Mouse (Mus musculus): Measurements from ENCODE around the gene Klhl35. TPM values are rescaled to one million over a fixed set of nuclear protein-coding genes. Genes with fewer than 3 reads are reported as not detected.

The Klhl35 gene
- polyA plus RNA-seq, 1 experiment from 2014 or later, result 22.5 TPM

- ATAC-seq (ENCODE audit: low FRiP score), result no peak
- Histone ChIP-seq H3K4me3 (ENCODE audit: low read depth, low read length) (no peak overlapping the region), H3K9ac (ENCODE audit: low read length) (no peak overlapping the region), H3K36me3 (ENCODE audit: control insufficient read depth, insufficient read depth, low read length) (no peaks in the 10 kb centered on the region), H3K4me1 (ENCODE audit: control insufficient read depth, insufficient read depth, low read length) (peaks cover 10% of the 10 kb centered on the region), H3K27ac (ENCODE audit: low read depth, low read length) (no peak overlapping the region), H3K27me3 (ENCODE audit: control insufficient read depth, insufficient read depth, low read length) (no peaks in the 10 kb centered on the region), H3K4me2 (no peak overlapping the region), H3K9me3 (ENCODE audit: control insufficient read depth, low read length) (no peaks in the 10 kb centered on the region)
- 78% methylated on average over 11 of the region's 11 CpGs for WGBS
- DNase-seq (ENCODE audit: low spot score, missing footprints), result no peak
Measured at GRCm38 (mm10) chr7:99430246-99430645, 35.6 kb upstream of the Klhl35 start.

GRCm38 (mm10) chr7:99432248-99432647, 33.6 kb upstream of the Klhl35 start:
- no peak for ATAC-seq (ENCODE audit: low FRiP score)
- Histone ChIP-seq H3K36me3 (ENCODE audit: control insufficient read depth, insufficient read depth, low read length) (no peaks in the 10 kb centered on the region), H3K4me1 (ENCODE audit: control insufficient read depth, insufficient read depth, low read length) (peaks cover 18% of the 10 kb centered on the region), H3K9me3 (ENCODE audit: control insufficient read depth, low read length) (no peaks in the 10 kb centered on the region), H3K27ac (ENCODE audit: low read depth, low read length) (no peak overlapping the region), H3K27me3 (ENCODE audit: control insufficient read depth, insufficient read depth, low read length) (no peaks in the 10 kb centered on the region), H3K9ac (ENCODE audit: low read length) (no peak overlapping the region), H3K4me3 (ENCODE audit: low read depth, low read length) (no peak overlapping the region), H3K4me2 (no peak overlapping the region)
- no peak for DNase-seq (ENCODE audit: low spot score, missing footprints)
- 75% methylated on average over 14 of the region's 14 CpGs for WGBS

DNA sequence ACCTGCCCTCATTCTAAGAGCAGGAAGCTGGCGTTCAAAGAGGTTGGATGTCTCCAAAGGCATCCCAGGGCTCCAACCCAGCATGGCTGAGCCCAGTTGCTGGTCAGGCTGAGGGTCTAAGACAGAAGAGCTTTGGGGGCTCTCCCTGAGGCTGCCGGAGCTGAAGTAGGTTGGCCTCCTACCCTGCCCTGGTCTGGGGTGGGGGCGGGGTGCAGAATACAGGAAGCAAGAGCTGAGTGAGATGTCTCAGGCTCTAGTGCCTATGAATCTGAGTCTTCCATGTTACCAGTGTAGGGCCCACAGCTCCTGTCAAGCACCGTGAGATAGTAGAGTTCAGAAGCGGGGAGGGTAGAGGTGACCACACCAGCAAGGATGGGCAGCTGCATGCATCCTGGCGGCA, 32.9 kb upstream of the Klhl35 start:
- Histone ChIP-seq H3K4me1 (ENCODE audit: control insufficient read depth, insufficient read depth, low read length) (peaks cover 18% of the 10 kb centered on the region), H3K9ac (ENCODE audit: low read length) (no peak overlapping the region), H3K9me3 (ENCODE audit: control insufficient read depth, low read length) (no peaks in the 10 kb centered on the region), H3K27ac (ENCODE audit: low read depth, low read length) (no peak overlapping the region), H3K27me3 (ENCODE audit: control insufficient read depth, insufficient read depth, low read length) (no peaks in the 10 kb centered on the region), H3K4me2 (no peak overlapping the region), H3K4me3 (ENCODE audit: low read depth, low read length) (no peak overlapping the region), H3K36me3 (ENCODE audit: control insufficient read depth, insufficient read depth, low read length) (no peaks in the 10 kb centered on the region)
- DNase-seq (ENCODE audit: low spot score, missing footprints) (no peak), ATAC-seq (ENCODE audit: low FRiP score) (no peak)
- WGBS, result 82% methylated on average over 6 of the region's 6 CpGs

DNA sequence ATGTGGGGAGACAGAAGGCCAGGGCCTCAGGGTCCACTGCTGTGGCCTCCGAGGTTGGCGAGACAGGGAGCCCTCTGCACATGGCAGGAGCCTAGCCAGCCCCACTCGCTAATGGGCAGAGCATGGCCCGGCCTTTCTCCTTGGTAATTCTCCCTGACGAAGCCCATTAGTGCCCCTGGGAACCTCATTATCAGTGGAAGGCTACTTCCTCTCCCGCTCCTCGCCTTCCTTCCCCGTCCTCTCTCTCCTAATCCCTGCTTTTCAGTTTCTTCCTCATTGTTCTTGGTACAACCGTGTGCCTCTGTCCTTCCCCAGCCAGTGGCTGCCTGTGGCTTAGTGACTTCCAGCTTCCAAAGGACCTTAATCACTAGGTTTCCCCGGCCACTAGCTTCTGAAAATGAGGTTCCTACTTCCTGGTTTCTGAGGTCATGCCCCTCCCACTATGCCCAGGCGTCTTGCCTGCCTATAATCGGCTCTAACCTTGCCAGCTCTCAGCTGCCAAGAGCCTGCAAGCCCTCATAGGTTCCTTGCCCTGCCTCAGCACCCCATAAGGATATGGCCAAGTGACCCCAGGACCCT, 31.0 kb upstream of the Klhl35 start:
- no peak overlapping the region for H3K4me2 ChIP-seq
- H3K9me3 ChIP-seq (ENCODE audit: control insufficient read depth, low read length), result no peaks in the 10 kb centered on the region
- no peak for DNase-seq (ENCODE audit: low spot score, missing footprints)
- 21% methylated on average over 12 of the region's 12 CpGs for WGBS
- H3K27me3 ChIP-seq (ENCODE audit: control insufficient read depth, insufficient read depth, low read length), result no peaks in the 10 kb centered on the region
- no peak overlapping the region for H3K4me3 ChIP-seq (ENCODE audit: low read depth, low read length)
- H3K4me1 ChIP-seq (ENCODE audit: control insufficient read depth, insufficient read depth, low read length), result peaks cover 18% of the 10 kb centered on the region
- no peak overlapping the region for H3K9ac ChIP-seq (ENCODE audit: low read length)
- H3K27ac ChIP-seq (ENCODE audit: low read depth, low read length), result no peak overlapping the region
- H3K36me3 ChIP-seq (ENCODE audit: control insufficient read depth, insufficient read depth, low read length), result no peaks in the 10 kb centered on the region
- no peak for ATAC-seq (ENCODE audit: low FRiP score)

- DNase-seq (ENCODE audit: low spot score, missing footprints), result no peak
- Histone ChIP-seq H3K9me3 (ENCODE audit: control insufficient read depth, low read length) (no peaks in the 10 kb centered on the region), H3K4me3 (ENCODE audit: low read depth, low read length) (no peak overlapping the region), H3K27ac (ENCODE audit: low read depth, low read length) (no peak overlapping the region), H3K36me3 (ENCODE audit: control insufficient read depth, insufficient read depth, low read length) (no peaks in the 10 kb centered on the region), H3K9ac (ENCODE audit: low read length) (0 out of 2 replicates have a peak overlapping the region, but pooled peaks have one; percentile 10), H3K27me3 (ENCODE audit: control insufficient read depth, insufficient read depth, low read length) (no peaks in the 10 kb centered on the region), H3K4me1 (ENCODE audit: control insufficient read depth, insufficient read depth, low read length) (peaks cover 18% of the 10 kb centered on the region), H3K4me2 (no peak overlapping the region)
- WGBS, result 1% methylated on average over 4 of the region's 4 CpGs
- ATAC-seq (ENCODE audit: low FRiP score), result no peak
Measured at GRCm38 (mm10) chr7:99436530-99436929, 29.3 kb upstream of the Klhl35 start.

DNA sequence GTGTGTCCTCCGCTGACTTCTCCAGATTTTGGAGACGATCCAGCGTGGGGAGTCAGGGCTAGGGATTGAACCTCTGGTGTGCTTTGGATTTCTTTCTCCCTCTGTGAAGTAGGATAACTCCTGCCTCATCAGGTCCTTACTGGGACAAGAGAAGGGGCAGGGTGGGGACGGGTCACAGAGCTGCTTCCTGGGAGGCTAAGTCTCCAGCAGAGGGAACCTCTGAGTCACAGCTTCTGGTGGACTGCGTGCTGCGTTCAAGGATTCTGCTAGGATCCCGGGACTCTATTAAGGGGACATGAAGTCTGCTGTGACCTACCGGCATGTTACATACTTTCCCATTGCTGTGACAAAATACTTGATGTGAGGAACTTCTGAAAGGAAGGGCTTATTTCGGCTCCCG, 26.9 kb upstream of the Klhl35 start:
- Histone ChIP-seq H3K36me3 (ENCODE audit: control insufficient read depth, insufficient read depth, low read length) (no peaks in the 10 kb centered on the region), H3K4me2 (no peak overlapping the region), H3K4me1 (ENCODE audit: control insufficient read depth, insufficient read depth, low read length) (peaks cover 21% of the 10 kb centered on the region), H3K9ac (ENCODE audit: low read length) (no peak overlapping the region), H3K9me3 (ENCODE audit: control insufficient read depth, low read length) (no peaks in the 10 kb centered on the region), H3K4me3 (ENCODE audit: low read depth, low read length) (no peak overlapping the region), H3K27me3 (ENCODE audit: control insufficient read depth, insufficient read depth, low read length) (no peaks in the 10 kb centered on the region), H3K27ac (ENCODE audit: low read depth, low read length) (no peak overlapping the region)
- DNase-seq (ENCODE audit: low spot score, missing footprints) (no peak), ATAC-seq (ENCODE audit: low FRiP score) (no peak)
- WGBS, result 67% methylated on average over 10 of the region's 10 CpGs

GRCm38 (mm10) chr7:99441534-99442072, 24.2 kb upstream of the Klhl35 start:
- H3K9me3 ChIP-seq (ENCODE audit: control insufficient read depth, low read length), result no peaks in the 10 kb centered on the region
- H3K36me3 ChIP-seq (ENCODE audit: control insufficient read depth, insufficient read depth, low read length), result no peaks in the 10 kb centered on the region
- H3K4me2 ChIP-seq, result no peak overlapping the region
- no peak for DNase-seq (ENCODE audit: low spot score, missing footprints)
- H3K9ac ChIP-seq (ENCODE audit: low read length), result no peak overlapping the region; the same call in 1 of the 2 replicates
- 32% methylated on average over 6 of the region's 6 CpGs for WGBS
- H3K4me3 ChIP-seq (ENCODE audit: low read depth, low read length), result no peak overlapping the region
- no peak for ATAC-seq (ENCODE audit: low FRiP score)
- peaks cover 14% of the 10 kb centered on the region for H3K4me1 ChIP-seq (ENCODE audit: control insufficient read depth, insufficient read depth, low read length)
- H3K27me3 ChIP-seq (ENCODE audit: control insufficient read depth, insufficient read depth, low read length), result no peaks in the 10 kb centered on the region
- H3K27ac ChIP-seq (ENCODE audit: low read depth, low read length), result no peak overlapping the region

DNA sequence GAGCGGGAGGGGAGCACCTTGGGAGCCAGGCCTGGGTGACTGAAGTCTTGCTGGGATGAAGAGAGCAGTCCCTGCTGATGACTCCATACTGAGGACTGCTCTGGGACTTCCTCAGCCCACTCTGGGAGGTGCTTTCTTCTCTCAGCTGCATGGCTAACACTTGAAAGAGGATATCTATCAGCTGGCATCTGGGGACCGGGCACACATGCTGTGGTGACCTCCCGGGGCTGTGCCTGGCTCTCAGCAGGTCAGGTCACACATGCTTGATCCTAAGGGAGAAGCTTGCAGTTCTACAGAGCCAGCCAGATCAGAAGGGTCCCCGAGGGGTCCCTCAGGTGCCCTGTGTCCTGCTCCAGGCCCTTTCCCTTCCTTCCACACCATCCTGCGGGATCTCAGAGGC, 22.6 kb upstream of the Klhl35 start:
- Histone ChIP-seq H3K4me1 (ENCODE audit: control insufficient read depth, insufficient read depth, low read length) (peaks cover 9% of the 10 kb centered on the region), H3K4me3 (ENCODE audit: low read depth, low read length) (no peak overlapping the region), H3K4me2 (no peak overlapping the region), H3K27ac (ENCODE audit: low read depth, low read length) (no peak overlapping the region), H3K9me3 (ENCODE audit: control insufficient read depth, low read length) (no peaks in the 10 kb centered on the region), H3K9ac (ENCODE audit: low read length) (no peak overlapping the region), H3K36me3 (ENCODE audit: control insufficient read depth, insufficient read depth, low read length) (no peaks in the 10 kb centered on the region), H3K27me3 (ENCODE audit: control insufficient read depth, insufficient read depth, low read length) (no peaks in the 10 kb centered on the region)
- DNase-seq (ENCODE audit: low spot score, missing footprints) (no peak), ATAC-seq (ENCODE audit: low FRiP score) (no peak)
- 58% methylated on average over 5 of the region's 5 CpGs for WGBS

DNA sequence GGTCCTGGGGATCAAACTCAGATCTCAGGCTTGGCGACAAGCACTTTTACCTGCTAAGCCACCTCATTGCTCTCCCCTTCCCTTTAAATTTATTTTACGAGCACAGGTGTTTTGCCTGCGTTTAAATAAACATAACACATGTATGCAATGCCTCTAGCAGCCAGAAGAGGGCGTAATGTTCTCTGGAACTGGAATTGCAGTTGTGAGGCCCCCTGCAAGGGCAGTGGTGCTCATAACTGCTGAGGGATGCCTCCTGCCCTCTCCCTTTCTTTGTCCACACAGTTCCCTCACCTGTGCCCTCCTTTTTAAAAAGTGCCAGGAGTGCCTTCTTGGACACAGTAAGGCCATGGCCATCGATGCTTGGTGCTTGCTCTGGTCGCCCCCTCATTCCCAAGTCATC, 21.8 kb upstream of the Klhl35 start:
- Histone ChIP-seq H3K27ac (ENCODE audit: low read depth, low read length) (no peak overlapping the region), H3K4me1 (ENCODE audit: control insufficient read depth, insufficient read depth, low read length) (peaks cover 17% of the 10 kb centered on the region), H3K4me2 (no peak overlapping the region), H3K27me3 (ENCODE audit: control insufficient read depth, insufficient read depth, low read length) (no peaks in the 10 kb centered on the region), H3K4me3 (ENCODE audit: low read depth, low read length) (no peak overlapping the region), H3K9me3 (ENCODE audit: control insufficient read depth, low read length) (no peaks in the 10 kb centered on the region), H3K36me3 (ENCODE audit: control insufficient read depth, insufficient read depth, low read length) (no peaks in the 10 kb centered on the region), H3K9ac (ENCODE audit: low read length) (no peak overlapping the region)
- no peak for DNase-seq (ENCODE audit: low spot score, missing footprints)
- no peak for ATAC-seq (ENCODE audit: low FRiP score)
- WGBS, result 62% methylated on average over 6 of the region's 6 CpGs
